Mouse (Mus musculus): ENCODE results near the gene Arid5a. TPM values are rescaled to one million over a fixed set of nuclear protein-coding genes. Genes with fewer than 3 reads are reported as not detected.
A peak's percentile ranks its signal among the peaks of the same experiment; 100 is the strongest.

The Arid5a gene
- polyA plus RNA-seq, 1 experiment: 65.8 TPM

DNA sequence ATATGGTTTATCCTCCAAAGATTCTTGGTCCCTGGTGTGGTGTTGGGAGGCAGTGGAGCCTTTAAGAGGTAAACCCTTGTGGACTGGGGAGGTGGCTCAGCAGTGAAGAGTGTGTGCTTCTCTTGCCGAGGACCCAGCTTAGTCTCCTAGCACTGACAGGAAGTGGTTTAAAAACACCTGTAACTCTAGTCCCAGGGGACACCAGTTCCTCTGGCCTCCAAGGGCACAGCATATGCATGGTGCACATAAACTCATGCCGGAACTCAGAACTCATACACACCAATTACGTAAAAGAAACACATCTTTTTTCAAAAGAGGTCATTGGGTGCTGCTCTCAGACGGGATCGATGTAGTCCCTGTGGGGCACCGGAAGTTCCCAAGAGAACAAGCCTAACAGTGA, 25.7 kb upstream of the Arid5a start:
- TF ChIP-seq MYOG (IDR thresholded peaks at IDR 0.05; ENCODE audit: control insufficient read depth in 1 of 3, insufficient read depth in 1 of 3, insufficient read length in 2 of 3, low read depth in 2 of 3): no peak
- no peak for TF ChIP-seq TCF12 (IDR thresholded peaks at IDR 0.05; ENCODE audit: insufficient read depth, poor library complexity, severe bottlenecking)
- TF ChIP-seq USF1 (IDR thresholded peaks at IDR 0.05; ENCODE audit: low read depth): no peak
- TF ChIP-seq E2F4 (IDR thresholded peaks at IDR 0.05; ENCODE audit: insufficient read depth): no peak
- TF ChIP-seq SRF (IDR thresholded peaks at IDR 0.05; ENCODE audit: control insufficient read depth, insufficient read length, low read depth): no peak
- no peak for TF ChIP-seq POLR2AphosphoS2 (IDR thresholded peaks at IDR 0.05; ENCODE audit: insufficient read length, low read depth)
- no peak for TF ChIP-seq MYOD1 (IDR thresholded peaks at IDR 0.05; ENCODE audit: control insufficient read depth in 1 of 3, insufficient read length in 2 of 3, low read depth in 2 of 3)
- no peak for TF ChIP-seq TCF3 (IDR thresholded peaks at IDR 0.05; ENCODE audit: insufficient read length, low read depth)
- TF ChIP-seq CEBPB (IDR thresholded peaks at IDR 0.05; ENCODE audit: insufficient read depth, poor library complexity, severe bottlenecking): no peak
- TF ChIP-seq MAX (IDR thresholded peaks at IDR 0.05; ENCODE audit: low read depth): no peak
- no peak for TF ChIP-seq POLR2A (IDR thresholded peaks at IDR 0.05; ENCODE audit: insufficient read length, low read depth)
- no peak for TF ChIP-seq REST (IDR thresholded peaks at IDR 0.05; ENCODE audit: insufficient read depth, insufficient read length)
- Histone ChIP-seq H3K27me3 (ENCODE audit: control insufficient read depth, insufficient read depth, insufficient read length) (no peaks in the 10 kb centered on the region), H3K36me3 (ENCODE audit: control insufficient read depth, insufficient read depth) (no peaks in the 10 kb centered on the region), H3ac (ENCODE audit: control insufficient read depth, insufficient read length) (no peak overlapping the region), H3K79me2 (ENCODE audit: control insufficient read depth, insufficient read depth) (no peaks in the 10 kb centered on the region), H3K4me3 (no peak overlapping the region), H3K4me2 (ENCODE audit: low read depth) (no peak overlapping the region)

DNA sequence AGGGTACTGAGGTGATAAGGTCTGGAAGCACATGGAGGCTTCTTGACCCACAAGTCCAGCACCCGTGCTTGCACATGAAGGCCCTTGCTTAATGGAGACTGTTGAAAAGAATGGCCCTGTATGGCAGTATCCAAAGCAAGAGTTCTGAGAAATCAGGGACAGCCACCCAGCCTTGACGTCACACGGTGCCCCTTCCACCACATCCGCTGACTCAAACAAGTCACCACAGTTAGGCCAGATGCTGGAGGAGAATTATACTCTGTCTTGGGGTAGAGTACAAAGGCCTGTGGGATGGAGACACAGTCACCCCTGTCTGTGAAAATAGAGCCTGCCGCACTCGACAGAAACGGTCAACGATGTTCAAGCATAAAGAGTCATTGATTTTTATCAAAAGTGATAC, 14.1 kb upstream of the Arid5a start:
- Histone ChIP-seq H3K36me3 (ENCODE audit: control insufficient read depth, insufficient read depth) (no peaks in the 10 kb centered on the region), H3K27me3 (ENCODE audit: control insufficient read depth, insufficient read depth, insufficient read length) (no peaks in the 10 kb centered on the region), H3K4me2 (ENCODE audit: low read depth) (no peak overlapping the region), H3K4me3 (no peak overlapping the region), H3K79me2 (ENCODE audit: control insufficient read depth, insufficient read depth) (no peaks in the 10 kb centered on the region), H3ac (ENCODE audit: control insufficient read depth, insufficient read length) (no peak overlapping the region)
- no peak for TF ChIP-seq E2F4 (IDR thresholded peaks at IDR 0.05; ENCODE audit: insufficient read depth)

DNA sequence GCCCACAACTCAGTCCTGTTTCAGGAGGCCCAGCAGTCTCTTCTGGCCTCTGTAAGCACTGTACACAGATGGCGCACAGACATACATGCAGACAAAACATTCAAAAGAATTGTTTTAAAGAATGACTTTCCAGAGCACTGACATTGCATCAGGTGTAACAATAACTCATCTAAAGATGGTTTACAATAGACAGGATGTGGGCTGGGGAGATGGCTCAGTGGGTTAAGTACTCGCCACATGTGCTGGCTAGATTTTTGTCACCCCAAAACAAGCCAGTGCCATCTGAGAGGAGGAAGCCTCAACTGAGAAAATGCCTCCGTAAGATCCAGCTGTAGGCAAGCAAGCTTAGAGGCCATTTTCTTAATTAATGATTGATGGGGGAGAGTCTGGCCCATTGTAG, 13.1 kb upstream of the Arid5a start:
- peak; percentile 59 for TF ChIP-seq CEBPB (IDR thresholded peaks at IDR 0.05; ENCODE audit: insufficient read depth, poor library complexity, severe bottlenecking)
- TF ChIP-seq TCF3 (IDR thresholded peaks at IDR 0.05; ENCODE audit: insufficient read length, low read depth): no peak
- TF ChIP-seq USF1 (IDR thresholded peaks at IDR 0.05; ENCODE audit: low read depth): no peak
- Histone ChIP-seq H3K4me3 (no peak overlapping the region), H3K27me3 (ENCODE audit: control insufficient read depth, insufficient read depth, insufficient read length) (no peaks in the 10 kb centered on the region), H3ac (ENCODE audit: control insufficient read depth, insufficient read length) (no peak overlapping the region), H3K36me3 (ENCODE audit: control insufficient read depth, insufficient read depth) (no peaks in the 10 kb centered on the region), H3K4me2 (ENCODE audit: low read depth) (no peak overlapping the region), H3K79me2 (ENCODE audit: control insufficient read depth, insufficient read depth) (no peaks in the 10 kb centered on the region)

DNA sequence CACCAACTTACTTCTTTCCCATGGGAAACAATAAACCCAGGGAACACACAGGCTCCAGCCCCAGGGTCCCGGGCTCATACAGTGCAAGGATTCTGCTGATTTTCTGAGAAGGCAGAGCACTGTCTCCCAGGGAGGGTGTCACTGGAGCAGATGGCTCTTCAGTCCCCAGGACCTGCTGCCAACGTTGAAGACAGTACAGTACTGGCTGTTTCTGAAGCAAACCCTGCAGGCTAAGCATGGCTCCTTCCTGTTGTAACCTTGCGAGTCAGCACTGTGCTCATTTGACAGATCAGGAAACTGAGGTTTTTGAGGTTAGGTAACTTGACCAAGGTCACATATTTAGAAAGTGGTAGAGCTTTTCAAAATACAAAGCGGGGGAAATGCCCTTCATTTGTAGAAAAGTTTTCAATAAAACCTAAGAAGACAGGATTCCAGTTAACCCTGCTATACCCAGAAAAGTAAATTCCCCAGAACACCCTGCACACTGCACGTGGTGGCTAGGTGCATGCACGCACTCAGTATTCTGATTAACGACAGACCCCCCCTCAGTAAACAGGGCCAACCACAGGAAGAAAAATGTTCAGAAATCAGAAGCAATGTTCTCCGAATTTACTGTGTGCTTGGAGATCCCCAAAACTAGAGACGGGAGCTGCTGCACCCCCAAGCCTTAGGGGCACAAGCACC, 10.9 kb upstream of the Arid5a start:
- Histone ChIP-seq H3ac (ENCODE audit: control insufficient read depth, insufficient read length) (no peak overlapping the region), H3K79me2 (ENCODE audit: control insufficient read depth, insufficient read depth) (no peaks in the 10 kb centered on the region), H3K36me3 (ENCODE audit: control insufficient read depth, insufficient read depth) (no peaks in the 10 kb centered on the region), H3K4me3 (no peak overlapping the region), H3K27me3 (ENCODE audit: control insufficient read depth, insufficient read depth, insufficient read length) (no peaks in the 10 kb centered on the region), H3K4me2 (ENCODE audit: low read depth) (no peak overlapping the region)
- TF ChIP-seq MYOD1 (IDR thresholded peaks at IDR 0.05; ENCODE audit: control insufficient read depth in 1 of 3, insufficient read length in 2 of 3, low read depth in 2 of 3) (no peak), MYOG (IDR thresholded peaks at IDR 0.05; ENCODE audit: control insufficient read depth in 1 of 3, insufficient read depth in 1 of 3, insufficient read length in 2 of 3, low read depth in 2 of 3) (no peak), TCF12 (IDR thresholded peaks at IDR 0.05; ENCODE audit: insufficient read depth, poor library complexity, severe bottlenecking) (no peak), POLR2A (IDR thresholded peaks at IDR 0.05; ENCODE audit: insufficient read length, low read depth) (no peak), REST (IDR thresholded peaks at IDR 0.05; ENCODE audit: insufficient read depth, insufficient read length) (no peak), E2F4 (IDR thresholded peaks at IDR 0.05; ENCODE audit: insufficient read depth) (no peak), USF1 (IDR thresholded peaks at IDR 0.05; ENCODE audit: low read depth) (no peak), MAX (IDR thresholded peaks at IDR 0.05; ENCODE audit: low read depth) (no peak), TCF3 (IDR thresholded peaks at IDR 0.05; ENCODE audit: insufficient read length, low read depth) (no peak), SRF (IDR thresholded peaks at IDR 0.05; ENCODE audit: control insufficient read depth, insufficient read length, low read depth) (no peak), POLR2AphosphoS2 (IDR thresholded peaks at IDR 0.05; ENCODE audit: insufficient read length, low read depth) (no peak), CEBPB (IDR thresholded peaks at IDR 0.05; ENCODE audit: insufficient read depth, poor library complexity, severe bottlenecking) (no peak)

DNA sequence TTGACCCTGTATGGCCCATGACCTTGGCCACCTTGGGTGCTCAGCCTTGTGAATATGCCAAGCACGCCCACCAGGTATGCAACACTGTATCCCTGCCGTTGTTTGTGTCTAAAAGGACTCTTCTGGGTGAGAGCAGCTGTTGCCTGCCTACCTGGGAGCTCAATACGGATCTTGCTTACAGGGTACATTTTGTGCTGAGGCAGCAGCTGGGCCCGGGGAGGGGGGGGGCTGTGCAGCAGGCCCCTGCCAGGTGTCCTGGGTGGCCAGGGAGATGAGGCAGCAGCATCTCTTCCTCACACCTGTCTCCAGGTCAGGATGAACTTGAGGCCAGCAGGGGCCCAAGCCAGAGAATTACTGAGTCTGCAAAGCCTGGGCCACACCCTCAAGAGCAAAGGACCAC, 9.4 kb upstream of the Arid5a start:
- H3K4me2 ChIP-seq (ENCODE audit: low read depth): no peak overlapping the region
- no peak overlapping the region for H3K4me3 ChIP-seq
- no peaks in the 10 kb centered on the region for H3K36me3 ChIP-seq (ENCODE audit: control insufficient read depth, insufficient read depth)
- no peak overlapping the region for H3ac ChIP-seq (ENCODE audit: control insufficient read depth, insufficient read length)
- no peaks in the 10 kb centered on the region for H3K27me3 ChIP-seq (ENCODE audit: control insufficient read depth, insufficient read depth, insufficient read length)
- no peaks in the 10 kb centered on the region for H3K79me2 ChIP-seq (ENCODE audit: control insufficient read depth, insufficient read depth)
- TF ChIP-seq POLR2AphosphoS2 (IDR thresholded peaks at IDR 0.05; ENCODE audit: insufficient read length, low read depth) (no peak), CEBPB (IDR thresholded peaks at IDR 0.05; ENCODE audit: insufficient read depth, poor library complexity, severe bottlenecking) (no peak), SRF (IDR thresholded peaks at IDR 0.05; ENCODE audit: control insufficient read depth, insufficient read length, low read depth) (no peak), TCF3 (IDR thresholded peaks at IDR 0.05; ENCODE audit: insufficient read length, low read depth) (no peak), USF1 (IDR thresholded peaks at IDR 0.05; ENCODE audit: low read depth) (no peak), TCF12 (IDR thresholded peaks at IDR 0.05; ENCODE audit: insufficient read depth, poor library complexity, severe bottlenecking) (no peak), MYOG (IDR thresholded peaks at IDR 0.05; ENCODE audit: control insufficient read depth in 1 of 3, insufficient read depth in 1 of 3, insufficient read length in 2 of 3, low read depth in 2 of 3) (no peak), MYOD1 (IDR thresholded peaks at IDR 0.05; ENCODE audit: control insufficient read depth in 1 of 3, insufficient read length in 2 of 3, low read depth in 2 of 3) (no peak), E2F4 (IDR thresholded peaks at IDR 0.05; ENCODE audit: insufficient read depth) (no peak), REST (IDR thresholded peaks at IDR 0.05; ENCODE audit: insufficient read depth, insufficient read length) (no peak), POLR2A (IDR thresholded peaks at IDR 0.05; ENCODE audit: insufficient read length, low read depth) (no peak), MAX (IDR thresholded peaks at IDR 0.05; ENCODE audit: low read depth) (no peak)

Data from myocyte (in vitro differentiated cells).